Mouse (Mus musculus) midbrain, embryonic 10.5 days (tissue): ENCODE measurements around the gene Adgrl1. TPM values are rescaled to one million over a fixed set of nuclear protein-coding genes. Genes with fewer than 3 reads are reported as not detected.
"Not testable (repeated sequence)": the region's sequence is repeated elsewhere in the genome, so short reads cannot be mapped to it uniquely, and the experiment has no call there.

Source experiments
- DNase-seq: peaks from one replicate; pipeline ENCODE4 v3.0.0-alpha.2; 2017; ENCODE audit warnings: low spot score
- H3K27ac ChIP-seq: fragments of 300-500 bp; sonication (generic); replicated peaks from 2 replicates; pipeline ENCODE4 v1.5.1; 2016; ENCODE audit warnings: mild to moderate bottlenecking
- H3K27me3 ChIP-seq: fragments of 300-500 bp; sonication (generic); 2 replicates; pipeline ENCODE4 v1.6.1; 2016; ENCODE audit warnings: low read depth, mild to moderate bottlenecking; ENCODE audit not compliant: poor library complexity, severe bottlenecking
- H3K36me3 ChIP-seq: fragments of 300-500 bp; sonication (generic); 2 replicates; pipeline ENCODE4 v1.6.1; 2016; ENCODE audit warnings: mild to moderate bottlenecking, moderate library complexity
- H3K4me1 ChIP-seq: fragments of 300-500 bp; sonication (generic); 2 replicates; pipeline ENCODE4 v1.6.1; 2016
- H3K4me3 ChIP-seq: fragments of 300-500 bp; sonication (generic); 2 replicates; pipeline ENCODE4 v1.5.1; 2016; ENCODE audit warnings: mild to moderate bottlenecking, moderate library complexity
- H3K9me3 ChIP-seq: fragments of 300-500 bp; sonication (generic); replicated peaks from 2 replicates; pipeline ENCODE4 v1.6.1; 2016; ENCODE audit warnings: mild to moderate bottlenecking
- WGBS: fragments of 180-500 bp; shearing (Covaris S2); methylation state at CpG from one replicate; pipeline ENCODE4 v1.1.7; 2016; 5-methylcytosine and 5-hydroxymethylcytosine counted together
- polyA plus RNA-seq: library from polyadenylated mRNA; unstranded; fragments of >200 nt; fragmentation: Nextera tagmentation; extraction: Ambion mirVana; gene quantifications from 2 replicates; pipeline ENCODE4 v1.2.1, GENCODE M21; 2016

Adgrl1 gene
- polyA plus RNA-seq, 1 experiment from 2014 or later = 8.6 TPM

DNA sequence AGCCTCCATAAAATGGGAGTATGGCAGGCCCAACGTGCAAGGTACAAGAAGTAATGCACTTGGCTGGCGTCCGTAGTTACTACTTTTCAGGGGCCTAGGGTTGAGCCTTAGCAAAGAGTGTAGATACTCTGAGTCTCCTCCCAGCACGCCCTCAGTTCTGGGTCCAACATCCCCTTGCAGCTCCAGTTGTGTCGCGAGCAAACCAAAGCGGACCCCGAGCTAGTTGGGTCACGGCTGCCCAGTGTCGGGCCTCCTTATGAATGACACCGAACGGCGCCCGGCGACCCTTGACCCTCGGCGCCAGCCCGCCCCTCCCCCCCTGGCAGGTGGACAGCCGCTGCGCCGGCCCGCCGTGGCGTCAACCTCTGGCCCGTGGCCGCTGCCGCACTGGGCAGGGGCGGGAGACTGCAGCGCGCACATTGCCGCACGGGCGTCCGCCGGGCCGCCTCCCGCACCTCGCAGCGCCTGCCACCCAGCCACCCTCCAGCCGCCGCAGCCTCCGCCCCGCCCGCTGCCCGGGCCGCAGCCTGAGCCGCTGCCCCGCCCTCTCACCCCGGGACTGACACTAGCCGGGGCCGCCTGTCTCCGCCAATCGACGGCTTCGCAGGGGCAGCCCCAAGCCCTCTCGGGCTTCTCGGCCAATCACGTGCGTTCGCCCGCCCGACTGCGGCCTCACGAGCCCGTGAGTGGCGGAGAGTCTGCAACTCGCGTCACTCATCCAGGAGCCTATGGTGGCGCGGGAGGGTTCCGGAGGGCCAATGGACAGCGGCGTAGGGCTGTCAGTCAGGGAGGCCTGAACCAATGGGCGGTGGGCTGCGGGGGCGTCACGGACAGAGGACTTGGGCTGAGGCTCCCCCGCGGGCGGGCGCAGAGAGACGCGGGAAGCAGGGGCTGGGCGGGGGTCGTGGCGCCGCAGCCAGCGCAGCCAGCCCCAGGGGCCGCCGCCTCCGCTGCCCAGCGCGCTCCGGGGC lies 72.5 kb downstream of the Adgrl1 start, which contains the start of gene Prkaca:
Gene Prkaca (plus strand): TSS at position 844 of the 971 bp plus-strand sequence.
- Histone ChIP-seq H3K4me3 (peak within 1 kb of the TSS; percentile 89), H3K27me3 (no peaks in the 10 kb centered on the region), H3K36me3 (peaks cover 31% of the 10 kb centered on the region), H3K9me3 (no peaks in the 10 kb centered on the region), H3K4me1 (peaks cover 39% of the 10 kb centered on the region), H3K27ac (peak within 1 kb of the TSS; percentile 92)
- under 1% methylated on average over 79 of the region's 94 CpGs for WGBS
- DNase-seq = peak; percentile 99

GRCm38 (mm10) chr8:83973161-83974031 lies 73.5 kb downstream of the Adgrl1 start:
- 7% methylated on average over 22 of the region's 37 CpGs for WGBS
- Histone ChIP-seq H3K36me3 (peaks cover 27% of the 10 kb centered on the region), H3K4me1 (peaks cover 48% of the 10 kb centered on the region), H3K27me3 (no peaks in the 10 kb centered on the region), H3K9me3 (no peaks in the 10 kb centered on the region), H3K4me3 (peak overlapping the region; percentile 89), H3K27ac (peak overlapping the region; percentile 92)
- no peak for DNase-seq

GRCm38 (mm10) chr8:83974521-83974920 lies 74.6 kb downstream of the Adgrl1 start:
- Histone ChIP-seq H3K4me1 (peaks cover 50% of the 10 kb centered on the region), H3K36me3 (peaks cover 24% of the 10 kb centered on the region), H3K27ac (no peak overlapping the region), H3K27me3 (no peaks in the 10 kb centered on the region), H3K4me3 (peak overlapping the region; percentile 89), H3K9me3 (no peaks in the 10 kb centered on the region)
- 85% methylated on average over 4 of the region's 4 CpGs for WGBS
- DNase-seq = no peak

DNA sequence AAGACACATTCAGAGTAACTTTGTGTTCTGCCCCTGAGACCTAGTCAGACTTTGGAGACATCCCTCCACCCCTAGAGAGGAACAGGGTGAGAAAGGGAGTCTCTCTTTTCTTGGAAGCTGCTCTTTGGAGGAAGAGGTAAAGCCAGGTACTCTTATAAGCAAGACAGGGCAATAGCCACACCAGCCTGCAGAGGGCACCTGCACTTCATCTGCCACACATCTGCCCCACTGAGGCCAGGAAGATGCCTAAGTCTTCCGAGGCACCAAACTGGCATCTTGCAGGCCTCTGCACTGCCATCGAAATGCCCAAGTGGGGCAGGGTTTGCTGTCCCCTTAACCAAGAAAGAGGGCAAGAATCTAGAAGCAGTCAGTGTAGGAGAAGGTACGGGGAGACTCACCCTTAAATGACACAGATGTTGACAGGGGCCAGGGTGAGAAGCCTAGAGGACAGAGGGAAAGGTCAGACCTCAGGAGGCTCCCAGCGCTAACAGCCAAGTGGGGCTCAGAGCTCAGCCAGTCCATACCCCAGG lies 76.3 kb downstream of the Adgrl1 start:
- H3K36me3 ChIP-seq = peaks cover 33% of the 10 kb centered on the region
- DNase-seq = no peak
- no peaks in the 10 kb centered on the region for H3K9me3 ChIP-seq
- 94% methylated on average over 4 of the region's 4 CpGs for WGBS
- H3K4me1 ChIP-seq = peaks cover 50% of the 10 kb centered on the region
- H3K27ac ChIP-seq = no peak overlapping the region
- H3K4me3 ChIP-seq = no peak overlapping the region; the same call in 1 of the 2 replicates
- no peaks in the 10 kb centered on the region for H3K27me3 ChIP-seq

DNA sequence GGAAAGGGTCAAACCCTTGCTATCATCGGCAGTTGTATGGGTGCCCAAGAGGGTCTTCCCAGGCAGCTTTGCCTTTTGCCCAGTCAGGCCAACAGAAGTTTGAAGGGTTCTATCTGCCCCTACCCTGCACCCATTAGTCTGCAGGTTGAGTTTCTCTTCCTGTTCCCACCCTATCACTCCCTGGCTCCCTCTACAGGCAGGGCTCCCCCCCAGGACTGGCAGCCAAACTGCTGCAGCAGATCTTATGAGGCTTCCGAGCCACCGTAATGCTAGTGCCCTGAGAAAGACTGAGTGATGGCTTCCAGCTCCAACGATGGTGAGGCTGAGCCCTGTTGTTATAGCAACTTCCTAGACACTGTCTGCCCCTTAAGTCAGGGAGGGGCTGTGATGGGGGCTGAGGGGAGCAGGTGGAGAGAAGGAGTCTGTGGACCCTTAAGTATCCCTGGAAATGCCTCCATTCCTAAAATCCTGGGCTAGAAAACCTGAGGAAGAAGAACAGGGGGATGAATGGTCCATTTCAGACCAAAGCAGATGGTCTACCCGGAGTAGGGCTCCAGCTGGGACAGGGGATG lies 77.0 kb downstream of the Adgrl1 start:
- peaks cover 40% of the 10 kb centered on the region for H3K36me3 ChIP-seq
- H3K27ac ChIP-seq = no peak overlapping the region
- H3K4me1 ChIP-seq = peaks cover 44% of the 10 kb centered on the region
- WGBS = 87% methylated on average over 5 of the region's 5 CpGs
- DNase-seq = no peak
- H3K4me3 ChIP-seq = no peak overlapping the region
- H3K9me3 ChIP-seq = no peaks in the 10 kb centered on the region
- no peaks in the 10 kb centered on the region for H3K27me3 ChIP-seq

DNA sequence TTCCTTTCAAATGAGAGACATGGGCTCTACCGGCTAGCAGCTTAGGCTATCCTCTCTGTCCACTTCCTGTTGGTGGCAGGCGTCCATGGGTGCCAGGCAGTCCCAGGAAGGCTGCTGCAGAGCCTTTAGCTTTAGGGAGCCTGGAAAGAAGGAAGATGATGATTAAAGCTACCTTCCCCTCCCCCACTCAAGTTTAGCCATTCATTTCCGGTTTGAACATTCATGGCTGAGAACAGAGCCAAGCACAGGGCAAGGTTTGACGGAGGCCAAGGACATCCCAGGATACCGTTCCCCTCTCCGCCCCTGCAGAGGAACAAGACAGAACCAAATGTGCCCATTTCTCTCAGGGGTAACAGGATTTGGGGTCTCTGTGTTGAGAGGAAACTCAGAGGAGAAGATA lies 77.7 kb downstream of the Adgrl1 start:
- Histone ChIP-seq H3K4me1 (peaks cover 37% of the 10 kb centered on the region), H3K9me3 (no peaks in the 10 kb centered on the region), H3K36me3 (peaks cover 48% of the 10 kb centered on the region), H3K27me3 (no peaks in the 10 kb centered on the region), H3K4me3 (no peak overlapping the region), H3K27ac (no peak overlapping the region)
- no peak for DNase-seq
- WGBS = 77% methylated on average over 6 of the region's 6 CpGs

DNA sequence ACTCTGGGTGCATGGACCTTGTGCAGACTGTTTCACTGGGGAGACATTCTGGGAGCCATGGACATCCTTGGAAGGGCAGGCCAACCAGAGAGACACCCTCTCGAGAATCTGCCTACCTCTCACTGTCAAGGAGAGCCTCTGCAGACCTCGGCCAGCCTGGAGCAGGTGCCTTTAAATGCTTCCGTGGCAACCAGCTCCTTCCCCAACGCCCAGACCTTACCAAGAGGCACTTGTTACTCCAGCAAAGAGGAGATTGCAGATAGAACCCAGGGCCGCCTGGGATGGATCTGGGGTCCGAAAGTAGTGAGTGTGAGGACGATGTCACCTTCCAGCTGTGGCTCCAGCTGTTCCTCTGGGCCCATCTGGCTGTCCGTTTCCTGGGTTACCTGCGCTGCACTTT lies 78.3 kb downstream of the Adgrl1 start:
- no peaks in the 10 kb centered on the region for H3K9me3 ChIP-seq
- H3K27me3 ChIP-seq = no peaks in the 10 kb centered on the region
- H3K4me3 ChIP-seq = no peak overlapping the region
- no peak overlapping the region for H3K27ac ChIP-seq
- no peak for DNase-seq
- H3K36me3 ChIP-seq = peaks cover 54% of the 10 kb centered on the region
- WGBS = 82% methylated on average over 9 of the region's 9 CpGs
- peaks cover 36% of the 10 kb centered on the region for H3K4me1 ChIP-seq

DNA sequence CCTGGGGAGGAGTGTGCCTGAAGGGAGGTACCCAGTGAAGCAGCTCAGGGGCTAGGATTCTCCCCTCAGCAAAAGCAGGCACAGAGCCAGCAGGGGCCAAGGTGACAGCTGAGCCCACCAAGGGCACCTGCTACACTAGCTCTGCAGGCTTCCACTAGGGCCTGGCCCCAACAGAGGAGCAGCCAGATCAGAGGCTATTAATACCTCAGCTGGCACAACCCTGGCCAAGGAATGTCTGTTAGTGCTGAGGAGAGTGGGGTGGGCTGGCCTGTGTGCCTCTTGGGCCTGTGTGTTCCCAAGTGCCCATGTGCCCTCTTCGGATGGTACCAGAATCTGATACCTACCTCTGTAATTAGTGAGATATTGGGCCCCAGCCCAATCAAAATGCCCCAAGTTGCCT lies 80.3 kb downstream of the Adgrl1 start:
- no peak for DNase-seq
- Histone ChIP-seq H3K36me3 (peaks cover 71% of the 10 kb centered on the region), H3K4me3 (no peak overlapping the region), H3K27ac (no peak overlapping the region), H3K9me3 (no peaks in the 10 kb centered on the region), H3K4me1 (peaks cover 20% of the 10 kb centered on the region), H3K27me3 (no peaks in the 10 kb centered on the region)
- WGBS = 92% methylated on average over 1 of the region's 1 CpGs

GRCm38 (mm10) chr8:83980845-83981244 lies 80.9 kb downstream of the Adgrl1 start:
- Histone ChIP-seq H3K9me3 (no peaks in the 10 kb centered on the region), H3K27me3 (no peaks in the 10 kb centered on the region), H3K27ac (no peak overlapping the region), H3K36me3 (peaks cover 76% of the 10 kb centered on the region), H3K4me3 (no peak overlapping the region), H3K4me1 (peaks cover 20% of the 10 kb centered on the region)
- DNase-seq = no peak
- WGBS = 88% methylated on average over 8 of the region's 8 CpGs

GRCm38 (mm10) chr8:83981533-83981932 lies 81.6 kb downstream of the Adgrl1 start:
- 95% methylated on average over 7 of the region's 7 CpGs for WGBS
- Histone ChIP-seq H3K4me1 (peaks cover 20% of the 10 kb centered on the region), H3K27me3 (no peaks in the 10 kb centered on the region), H3K4me3 (no peak overlapping the region), H3K27ac (no peak overlapping the region), H3K9me3 (no peaks in the 10 kb centered on the region), H3K36me3 (peaks cover 83% of the 10 kb centered on the region)
- no peak for DNase-seq

GRCm38 (mm10) chr8:83982449-83982848 lies 82.5 kb downstream of the Adgrl1 start:
- 87% methylated on average over 4 of the region's 4 CpGs for WGBS
- Histone ChIP-seq H3K27ac (no peak overlapping the region), H3K27me3 (no peaks in the 10 kb centered on the region), H3K9me3 (no peaks in the 10 kb centered on the region), H3K4me3 (no peak overlapping the region), H3K4me1 (peaks cover 11% of the 10 kb centered on the region), H3K36me3 (peaks cover 92% of the 10 kb centered on the region)
- no peak for DNase-seq

- WGBS = 94% methylated on average over 2 of the region's 2 CpGs
- DNase-seq, H3K9me3 ChIP-seq, H3K4me1 ChIP-seq, H3K27ac ChIP-seq, H3K27me3 ChIP-seq, H3K4me3 ChIP-seq: not testable (repeated sequence)
- peaks cover 95% of the 10 kb centered on the region for H3K36me3 ChIP-seq
Measured at GRCm38 (mm10) chr8:83983222-83983621, 83.3 kb downstream of the Adgrl1 start.
